Mouse (Mus musculus) heart, adult 2 months (tissue): ENCODE data around the gene Nus1. TPM values are rescaled to one million over a fixed set of nuclear protein-coding genes. Genes with fewer than 3 reads are reported as not detected.

ENCODE experiments used
- DNase-seq, 2 experiments: peaks; one replicate each; pipeline ENCODE4 v3.0.0; 2021
- H3K27ac ChIP-seq: fragments of 200-600 bp; 2 replicates; pipeline ENCODE4 v1.8.1; 2022
- H3K27me3 ChIP-seq: fragments of 200-500 bp; 2 replicates; pipeline ENCODE4 v1.6.1; 2012; ENCODE audit warnings: mild to moderate bottlenecking, low read length, inconsistent platforms, mixed read lengths; ENCODE audit not compliant: control insufficient read depth, insufficient read depth
- H3K36me3 ChIP-seq: fragments of 200-500 bp; 2 replicates; pipeline ENCODE4 v1.6.1; 2012; ENCODE audit warnings: low read length, inconsistent platforms; ENCODE audit not compliant: control insufficient read depth, insufficient read depth
- H3K4me1 ChIP-seq: fragments of 200-500 bp; 2 replicates; pipeline ENCODE4 v1.6.1; 2011; ENCODE audit warnings: low read length; ENCODE audit not compliant: control insufficient read depth, insufficient read depth
- H3K4me3 ChIP-seq: fragments of 200-600 bp; 2 replicates; pipeline ENCODE4 v1.8.1; 2022
- H3K79me2 ChIP-seq: fragments of 200-500 bp; replicated peaks from 2 replicates; pipeline ENCODE4 v1.6.1; 2012; ENCODE audit warnings: mild to moderate bottlenecking, inconsistent platforms, low read length, moderate library complexity, mixed read lengths; ENCODE audit not compliant: control insufficient read depth, insufficient read depth
- H3K9ac ChIP-seq: fragments of 200-500 bp; 2 replicates; pipeline ENCODE4 v1.6.1; 2012; ENCODE audit warnings: low read depth, mild to moderate bottlenecking, control low read depth, inconsistent platforms, low read length, mixed read lengths
- CTCF ChIP-seq: fragments of 200-600 bp; IDR thresholded peaks from 2 replicates; pipeline ENCODE4 v1.8.1; 2022; ENCODE audit warnings: antibody characterized with exemption, mild to moderate bottlenecking, moderate library complexity
- EP300 ChIP-seq: fragments of 200-500 bp; IDR thresholded peaks from 2 replicates; pipeline ENCODE4 v1.6.1; 2011; ENCODE audit warnings: low read depth, low read length, control low read depth; ENCODE audit not compliant: insufficient read depth
- POLR2A ChIP-seq: fragments of 200-500 bp; IDR thresholded peaks from 2 replicates; pipeline ENCODE4 v1.6.1; 2011; ENCODE audit warnings: mild to moderate bottlenecking, low read depth, low read length, control low read depth; ENCODE audit not compliant: insufficient read depth
- WGBS: fragments of 180-500 bp; shearing (Covaris S2); methylation state at CpG from one replicate; pipeline ENCODE4 v1.1.7; 2018; 5-methylcytosine and 5-hydroxymethylcytosine counted together
- intact Hi-C: fragments of 180-260 bp; cut with DNase I; formaldehyde crosslinking; loops from one replicate; pipeline ENCODE4 v1.15.1; 2025
- polyA plus RNA-seq: library from polyadenylated mRNA; depleted of rRNA; stranded (reverse); fragments of >200 nt; gene quantifications from 2 replicates; pipeline ENCODE4 v1.2.3, GENCODE M21; 2012; rRNA removed
- total RNA-seq, 2 experiments: library from RNA; stranded (reverse); gene quantifications; 2 replicates each; pipeline ENCODE4 v1.2.3; 2021

Gene Nus1
- total and polyA plus RNA-seq, 3 experiments: 8.0 to 36.8 (median 33.4) TPM

DNA sequence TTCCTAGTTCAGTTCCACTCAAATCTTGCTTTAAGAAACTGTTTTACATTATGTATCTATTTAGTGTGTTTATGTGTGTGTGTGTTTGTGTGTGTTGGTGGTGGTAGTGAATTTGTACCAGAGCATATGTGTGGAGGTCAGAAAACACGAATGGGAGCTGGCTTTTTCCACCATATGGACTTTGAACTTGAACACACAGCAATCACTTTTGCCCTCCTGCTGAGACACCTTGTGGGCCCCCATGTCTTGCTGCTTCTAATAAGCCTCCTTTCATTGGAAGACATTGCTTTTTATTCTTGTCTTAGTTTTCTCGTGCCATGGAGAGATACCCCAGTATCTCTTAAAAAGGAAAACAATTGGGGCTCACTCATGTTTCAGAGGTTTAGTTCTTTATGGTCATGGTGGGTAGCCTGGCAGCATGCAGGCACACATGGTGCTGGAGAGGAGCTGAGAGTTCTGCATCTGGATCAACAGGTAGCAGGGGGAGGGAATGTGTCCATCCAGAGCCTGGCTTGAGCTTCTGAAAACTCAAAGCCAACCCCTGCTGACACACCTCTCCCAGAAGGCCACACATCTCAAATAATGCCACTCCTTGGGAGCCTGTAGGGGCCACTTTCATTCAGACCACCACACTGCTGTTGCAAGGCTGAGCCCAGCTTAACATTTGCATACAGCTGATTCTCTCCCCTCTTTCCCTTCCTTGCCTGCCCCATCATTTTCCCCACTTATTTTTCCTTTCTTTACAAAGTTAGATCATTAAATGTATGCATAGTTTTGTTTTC is 10.5 kb downstream of the Nus1 start:
- 60% methylated on average over 2 of the region's 2 CpGs for WGBS
- TF ChIP-seq EP300 (no peak), POLR2A (no peak), CTCF (no peak)
- Histone ChIP-seq H3K9ac (no peak overlapping the region), H3K36me3 (peaks cover 38% of the 10 kb centered on the region), H3K4me1 (peaks cover 12% of the 10 kb centered on the region), H3K79me2 (peaks cover 4% of the 10 kb centered on the region; the same call in 1 of the 2 replicates), H3K4me3 (no peak overlapping the region), H3K27ac (no peak overlapping the region), H3K27me3 (no peaks in the 10 kb centered on the region)
- intact Hi-C loops: no loop called here
- no peak for DNase-seq

- no peak for TF ChIP-seq CTCF
- TF ChIP-seq POLR2A: no peak
- no peak for TF ChIP-seq EP300
- no peaks in the 10 kb centered on the region for H3K27me3 ChIP-seq
- no peaks in the 10 kb centered on the region; the same call in 1 of the 2 replicates for H3K79me2 ChIP-seq
- no peak overlapping the region for H3K9ac ChIP-seq
- no peak for DNase-seq
- intact Hi-C loops: no loop called here
- 80% methylated on average over 1 of the region's 1 CpGs for WGBS
- H3K4me1 ChIP-seq: peaks cover 5% of the 10 kb centered on the region; the same call in 1 of the 2 replicates
- H3K4me3 ChIP-seq: no peak overlapping the region
- H3K36me3 ChIP-seq: peaks cover 30% of the 10 kb centered on the region
- no peak overlapping the region for H3K27ac ChIP-seq
These were observed 13.6 kb downstream of the Nus1 start for GRCm38 (mm10) chr10:52430953-52431352.

DNA sequence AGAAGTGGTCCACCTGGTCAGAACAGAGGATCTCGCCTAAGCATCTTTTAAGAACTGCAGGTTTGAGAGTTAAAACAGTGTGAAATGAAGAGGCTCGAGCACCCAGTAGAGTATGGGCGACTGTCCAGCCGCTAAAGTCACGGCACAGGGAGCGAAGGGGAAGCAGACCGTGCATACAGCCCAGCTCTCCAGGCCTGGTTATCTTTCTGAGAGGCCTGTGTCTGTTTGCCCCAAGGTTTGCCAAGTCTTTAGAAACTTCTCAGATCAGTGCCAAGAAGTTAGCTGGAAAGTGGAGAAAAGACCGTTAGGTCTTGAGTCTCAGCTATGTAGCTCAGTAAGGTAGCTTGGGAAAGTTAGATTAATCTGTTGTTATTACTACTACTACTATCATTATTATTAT is 17.5 kb downstream of the Nus1 start:
- intact Hi-C loops: no loop called here
- DNase-seq: no peak
- Histone ChIP-seq H3K4me3 (no peak overlapping the region), H3K9ac (no peak overlapping the region), H3K36me3 (peaks cover 25% of the 10 kb centered on the region), H3K79me2 (no peaks in the 10 kb centered on the region; the same call in 1 of the 2 replicates), H3K27me3 (no peaks in the 10 kb centered on the region), H3K27ac (no peak overlapping the region), H3K4me1 (no peaks in the 10 kb centered on the region)
- WGBS: 69% methylated on average over 8 of the region's 8 CpGs
- TF ChIP-seq POLR2A (no peak), CTCF (no peak)

GRCm38 (mm10) chr10:52460614-52461013 is 43.3 kb downstream of the Nus1 start:
- Histone ChIP-seq H3K36me3 (no peaks in the 10 kb centered on the region), H3K79me2 (no peaks in the 10 kb centered on the region), H3K4me1 (no peaks in the 10 kb centered on the region), H3K9ac (no peak overlapping the region), H3K27ac (no peak overlapping the region), H3K27me3 (no peaks in the 10 kb centered on the region), H3K4me3 (no peak overlapping the region)
- TF ChIP-seq EP300 (no peak), CTCF (no peak), POLR2A (no peak)
- intact Hi-C loops: no loop called here
- 61% methylated on average over 2 of the region's 2 CpGs for WGBS
- DNase-seq: no peak

DNA sequence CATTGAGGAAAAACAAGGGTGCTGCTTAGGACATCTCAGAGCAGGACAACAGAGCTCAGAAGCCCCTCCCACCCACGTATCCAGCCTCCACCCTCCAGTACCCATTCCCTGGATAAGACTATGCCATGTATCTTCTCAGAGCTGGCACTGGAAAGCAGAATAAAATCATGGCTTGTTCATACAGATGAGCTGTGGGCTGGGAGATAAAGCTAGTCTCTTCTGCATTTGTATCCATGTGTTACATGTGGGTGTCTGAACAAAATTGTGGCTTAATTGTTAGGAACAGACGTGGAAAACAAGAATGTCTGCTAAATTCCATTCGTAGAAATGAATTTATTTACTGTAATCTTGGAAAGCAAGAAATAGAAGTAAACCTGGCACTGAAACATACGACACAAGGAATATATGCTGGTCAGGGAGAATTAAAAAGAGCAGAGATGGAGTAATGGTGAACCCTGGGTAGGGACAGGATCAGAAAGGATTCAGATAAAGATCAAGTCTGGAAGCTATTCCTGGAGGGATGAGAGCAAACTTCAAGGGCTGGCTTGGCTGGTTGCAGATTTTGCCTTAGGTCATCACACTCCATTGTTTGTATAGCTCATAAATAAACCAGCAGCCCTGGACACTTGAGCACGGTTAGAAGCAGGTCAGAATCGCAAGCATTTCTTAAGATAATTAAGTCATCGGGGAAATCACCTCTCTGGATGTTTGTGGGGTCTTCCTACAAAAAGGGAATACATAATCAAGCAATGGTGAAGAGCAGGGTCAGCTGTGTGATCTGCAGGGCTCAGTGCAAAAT is 46.8 kb downstream of the Nus1 start:
- WGBS: 63% methylated on average over 7 of the region's 7 CpGs
- no peaks in the 10 kb centered on the region for H3K79me2 ChIP-seq
- H3K4me1 ChIP-seq: no peaks in the 10 kb centered on the region
- H3K4me3 ChIP-seq: no peak overlapping the region
- TF ChIP-seq CTCF (no peak), EP300 (no peak), POLR2A (no peak)
- no peak for DNase-seq
- no peak overlapping the region for H3K27ac ChIP-seq
- intact Hi-C loops: no loop called here
- H3K9ac ChIP-seq: no peak overlapping the region
- H3K27me3 ChIP-seq: no peaks in the 10 kb centered on the region
- H3K36me3 ChIP-seq: no peaks in the 10 kb centered on the region

GRCm38 (mm10) chr10:52471520-52471919 is 54.2 kb downstream of the Nus1 start:
- no peaks in the 10 kb centered on the region for H3K27me3 ChIP-seq
- H3K9ac ChIP-seq: no peak overlapping the region
- H3K4me3 ChIP-seq: no peak overlapping the region
- no peak for TF ChIP-seq CTCF
- TF ChIP-seq POLR2A: no peak
- no peak for TF ChIP-seq EP300
- H3K27ac ChIP-seq: no peak overlapping the region
- intact Hi-C loops: no loop called here
- DNase-seq: no peak
- H3K36me3 ChIP-seq: no peaks in the 10 kb centered on the region
- 62% methylated on average over 4 of the region's 4 CpGs for WGBS
- H3K79me2 ChIP-seq: no peaks in the 10 kb centered on the region
- H3K4me1 ChIP-seq: no peaks in the 10 kb centered on the region

Other genes starting within 250 kb of the Nus1 start
- gene Ros1, start 222.3 kb upstream of the Nus1 start, total RNA-seq: under 1 TPM in 1 of 2 experiments, not detected in 1; 0.02 TPM
- not detected in 2 replicates for gene Ros1, start 222.3 kb upstream of the Nus1 start, polyA plus RNA-seq
- gene Dcbld1, start 183.9 kb upstream of the Nus1 start, total RNA-seq: 1 to 10 TPM; 4.2 to 4.9 TPM
- gene Dcbld1, start 183.9 kb upstream of the Nus1 start, polyA plus RNA-seq: 2.7 and 3.3 TPM in 2 replicates
- gene Gm26741, start 58.8 kb upstream of the Nus1 start, total RNA-seq: not detected
- gene Gm26741, start 58.8 kb upstream of the Nus1 start, polyA plus RNA-seq: not detected in 2 replicates
- 10 to 100 TPM; 11.9 to 12.0 TPM for gene Gopc, start 35.4 kb upstream of the Nus1 start, total RNA-seq
- gene Gopc, start 35.4 kb upstream of the Nus1 start, polyA plus RNA-seq: 4.2 and 7.6 TPM in 2 replicates
- under 1 TPM; 0.59 to 0.63 TPM for gene Nepn, start 28.6 kb upstream of the Nus1 start, total RNA-seq
- gene Nepn, start 28.6 kb upstream of the Nus1 start, polyA plus RNA-seq: 1.2 and 2.1 TPM in 2 replicates